Mouse (Mus musculus) T-cell, adult 66 days (primary cell): Measurements from ENCODE around the gene Twnk. TPM values are rescaled to one million over a fixed set of nuclear protein-coding genes. Genes with fewer than 3 reads are reported as not detected.

ENCODE experiments used
- total RNA-seq, 2 experiments: library from RNA; stranded (reverse); gene quantifications; 3 replicates in 1 of 2; 4 replicates in 1 of 2; pipeline ENCODE4 v1.2.4; 2023

Gene Twnk
- 10 to 100 TPM; 12.0 to 16.5 TPM for total RNA-seq

DNA sequence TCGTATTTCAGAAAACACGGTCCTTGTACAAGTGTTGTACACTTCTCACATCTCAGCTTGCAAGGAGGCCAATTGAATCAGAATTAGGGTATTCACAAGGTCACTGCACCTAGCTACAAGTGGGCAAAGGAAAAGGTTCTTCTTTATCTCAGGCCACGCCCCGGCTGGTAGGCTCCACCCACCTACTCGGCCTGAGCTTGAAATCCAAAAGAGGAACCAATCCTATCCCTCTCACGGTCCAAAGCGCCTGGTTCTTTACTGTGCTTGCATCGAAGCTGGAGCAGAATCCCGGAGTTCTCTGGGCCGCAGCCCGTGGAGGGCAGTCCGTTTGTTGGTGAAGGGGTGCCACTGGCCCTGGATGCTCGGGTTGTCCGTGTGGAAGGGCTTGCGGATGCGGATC lies at the start of gene Twnk:
Gene Twnk (plus strand): TSS at position 220 of the 400 bp plus-strand sequence.

GRCm38 (mm10) chr19:44988831-44989566 lies 16.5 kb upstream of the Twnk start, which contains the start of gene Sema4g:
Sema4g (plus strand) TSS chr19:44989101.

DNA sequence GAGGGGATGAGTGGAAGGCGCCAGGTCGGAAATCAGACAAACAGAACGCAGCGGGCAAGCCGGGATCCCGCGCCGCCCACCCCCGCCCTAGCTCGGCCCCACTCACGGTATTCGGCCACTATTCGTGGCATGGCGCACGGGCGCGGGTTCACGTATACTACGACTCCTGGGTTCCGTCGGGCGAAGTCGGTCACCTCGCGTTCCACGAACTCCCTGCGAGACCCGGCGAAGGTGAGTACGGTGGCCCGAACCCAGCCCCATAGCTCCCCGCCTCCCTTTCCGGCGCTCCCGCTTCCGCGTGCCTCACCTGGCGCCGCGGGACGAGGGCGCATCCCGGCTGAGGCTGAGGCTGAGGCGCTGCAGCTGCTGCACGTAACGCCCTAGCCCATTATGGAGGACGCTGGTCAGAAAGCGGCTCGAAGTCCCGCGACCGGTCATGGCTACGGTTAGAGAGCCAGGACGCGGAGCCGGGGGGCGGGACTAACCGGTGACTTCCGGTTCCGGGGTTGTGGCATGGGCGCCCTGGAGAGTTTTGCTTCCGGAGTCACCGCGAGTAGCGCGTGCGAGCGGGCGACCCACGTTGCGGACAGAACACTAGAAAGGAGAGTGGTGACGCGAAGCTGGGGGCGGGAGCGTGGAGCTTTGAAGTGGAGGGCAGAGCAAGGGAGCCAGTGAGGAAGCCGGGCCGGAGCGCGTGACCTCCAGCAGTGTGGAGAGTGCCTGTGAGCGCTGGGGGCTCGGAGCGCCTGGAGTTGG lies 672 bp downstream of the Twnk start, which contains the start of gene Mrpl43:
Gene Mrpl43 (minus strand): TSS at position 486 of the 756 bp plus-strand sequence.

DNA sequence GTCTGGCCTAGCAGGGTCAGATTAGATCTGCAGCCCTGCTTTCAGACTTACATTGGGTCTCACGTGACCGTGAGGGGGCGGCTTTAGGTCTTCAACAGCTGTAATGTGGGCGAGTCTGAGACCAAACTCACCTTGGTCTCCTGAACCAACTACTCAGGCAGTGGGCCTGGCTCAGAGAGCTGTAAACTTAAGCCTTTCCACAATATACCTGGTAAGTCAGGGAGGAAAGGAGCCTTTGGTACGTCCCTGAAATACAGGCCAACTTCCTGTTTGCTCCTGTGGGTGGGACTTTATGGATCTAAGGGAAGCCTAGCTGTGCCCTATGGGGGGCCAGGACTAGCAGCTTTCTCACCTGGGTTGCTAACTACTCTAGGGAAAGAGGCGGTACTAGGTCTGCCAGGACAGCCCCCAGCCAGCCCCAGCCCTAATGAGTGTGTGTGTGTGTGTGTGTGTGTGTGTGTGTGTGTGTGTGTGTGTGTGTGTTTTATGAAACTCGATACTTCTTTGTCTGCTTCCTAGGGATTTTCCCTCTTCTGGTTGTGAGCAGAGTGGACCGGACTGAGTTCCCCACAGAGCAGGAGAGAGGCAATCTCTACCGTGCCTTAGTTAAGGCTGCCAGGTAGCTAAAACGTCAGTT lies 9.0 kb downstream of the Twnk start, which contains the start of gene Lzts2:
Gene Lzts2 (plus strand): TSS at position 80 of the 637 bp plus-strand sequence.

DNA sequence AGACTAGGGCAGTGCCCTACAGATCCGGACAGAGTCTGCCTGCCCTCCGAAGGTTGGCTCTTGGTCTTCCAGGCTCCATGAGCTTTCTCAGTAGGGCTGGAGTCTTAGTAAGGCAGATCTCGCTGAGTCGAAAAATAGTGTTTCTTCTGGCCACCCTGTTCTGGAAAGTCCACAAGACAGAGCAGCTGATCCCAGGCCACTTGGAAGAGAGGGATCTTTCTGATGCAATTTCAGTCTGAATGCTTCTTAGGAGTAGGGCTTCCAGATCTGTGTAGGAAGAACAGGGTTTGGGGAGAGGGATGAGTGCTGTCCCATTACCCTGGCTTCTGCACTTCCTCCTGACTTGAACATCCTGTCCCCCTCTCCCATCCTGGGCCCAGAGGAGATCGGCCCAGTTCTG lies 40.2 kb downstream of the Twnk start, which contains the start of gene Pdzd7:
Gene Pdzd7 (minus strand): TSS at position 67 of the 400 bp plus-strand sequence.

DNA sequence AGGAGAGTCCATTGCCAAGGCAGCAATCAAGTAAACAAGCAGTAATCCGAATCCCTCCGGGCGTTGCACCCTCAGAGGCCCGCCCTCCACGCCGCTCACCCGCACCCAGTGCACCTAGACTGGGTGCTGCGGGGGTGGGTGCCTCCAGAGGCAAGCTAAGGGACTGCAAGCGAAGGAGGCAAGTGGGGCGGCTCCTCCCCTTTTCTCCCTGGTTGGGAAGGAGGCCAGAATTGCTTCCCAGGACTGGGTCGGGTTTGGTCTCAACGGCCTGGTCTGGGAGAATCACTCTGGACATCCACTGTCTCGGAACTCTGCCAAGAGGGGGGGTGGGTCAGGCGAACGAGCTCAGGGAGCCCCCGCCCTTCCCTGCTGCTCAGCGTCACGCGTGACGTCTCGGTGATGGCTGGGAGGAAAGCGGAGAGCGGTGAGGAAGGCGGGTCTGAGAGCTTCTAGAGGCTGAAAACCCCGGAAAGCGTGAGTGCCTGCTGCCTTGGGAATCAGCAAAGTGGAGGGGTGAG lies 42.0 kb downstream of the Twnk start, which contains the start of gene Sfxn3:
Gene Sfxn3 (plus strand): TSS at position 87 of the 518 bp plus-strand sequence.

Other genes with a start within 250 kb of the Twnk start
- not detected for gene Pax2, start 249.6 kb upstream of the Twnk start, total RNA-seq
- 10 to 100 TPM; 42.1 to 44.5 TPM for gene Slf2, start 74.5 kb upstream of the Twnk start, total RNA-seq
- 1 to 10 TPM; 1.5 to 1.8 TPM for gene Sema4g, start 16.6 kb upstream of the Twnk start, total RNA-seq
- 10 to 100 TPM; 24.8 to 29.6 TPM for gene Mrpl43, start 779 bp downstream of the Twnk start, total RNA-seq
- 1 to 10 TPM; 2.1 to 2.8 TPM for gene Lzts2, start 8.8 kb downstream of the Twnk start, total RNA-seq
- gene Pdzd7, start 40.1 kb downstream of the Twnk start, total RNA-seq, result not detected
- gene Sfxn3, start 41.8 kb downstream of the Twnk start, total RNA-seq, result 10 to 100 TPM; 57.0 to 61.1 TPM
- gene Kazald1, start 69.6 kb downstream of the Twnk start, total RNA-seq, result under 1 TPM in 1 of 2 experiments, not detected in 1; 0.35 TPM
- not detected for gene Tlx1, start 145.0 kb downstream of the Twnk start, total RNA-seq
- gene Lbx1, start 230.1 kb downstream of the Twnk start, total RNA-seq, result not detected